Mouse (Mus musculus) heart, embryonic 11.5 days (tissue): ENCODE results near the gene Zfp105. TPM values are rescaled to one million over a fixed set of nuclear protein-coding genes. Genes with fewer than 3 reads are reported as not detected.

Source experiments
- ATAC-seq: fragments of 200-750 bp; cut with Nextera tagmentation; replicated peaks from 2 replicates; pipeline ENCODE4 v1.8.0; 2017; ENCODE audit warnings: moderate library complexity; ENCODE audit not compliant: insufficient number of reproducible peaks, low FRiP score, low TSS enrichment
- H3K27ac ChIP-seq: fragments of 300-500 bp; sonication (generic); 2 replicates; pipeline ENCODE4 v1.5.1; 2014; ENCODE audit warnings: mild to moderate bottlenecking, low read depth, low read length
- H3K27me3 ChIP-seq: fragments of 300-500 bp; sonication (generic); 2 replicates; pipeline ENCODE4 v1.6.1; 2014; ENCODE audit warnings: mild to moderate bottlenecking, low read length, mixed read lengths; ENCODE audit not compliant: control insufficient read depth, insufficient read depth
- H3K36me3 ChIP-seq: fragments of 300-500 bp; sonication (generic); 2 replicates; pipeline ENCODE4 v1.6.1; 2014; ENCODE audit warnings: mild to moderate bottlenecking, low read length, moderate library complexity, mixed read lengths; ENCODE audit not compliant: control insufficient read depth, insufficient read depth
- H3K4me1 ChIP-seq: fragments of 300-500 bp; sonication (generic); 2 replicates; pipeline ENCODE4 v1.6.1; 2014; ENCODE audit warnings: low read length; ENCODE audit not compliant: control insufficient read depth, insufficient read depth
- H3K4me2 ChIP-seq: fragments of 300-500 bp; sonication (generic); 2 replicates; pipeline ENCODE4 v1.6.1; 2014; ENCODE audit warnings: mild to moderate bottlenecking, moderate library complexity
- H3K4me3 ChIP-seq: fragments of 300-500 bp; sonication (generic); 2 replicates; pipeline ENCODE4 v1.5.1; 2014; ENCODE audit warnings: low read depth, low read length
- H3K9ac ChIP-seq: fragments of 300-500 bp; sonication (generic); 2 replicates; pipeline ENCODE4 v1.6.1; 2014; ENCODE audit warnings: mild to moderate bottlenecking, low read depth, low read length, moderate library complexity
- H3K9me3 ChIP-seq: fragments of 300-500 bp; sonication (generic); replicated peaks from 2 replicates; pipeline ENCODE4 v1.6.1; 2016; ENCODE audit warnings: low read length; ENCODE audit not compliant: control insufficient read depth
- WGBS: fragments of 180-500 bp; shearing (Covaris S2); extraction: QIAGEN DNeasy Blood & Tissue Kit; methylation state at CpG from one replicate; pipeline ENCODE4 v1.1.7; 2014; ENCODE audit not compliant: insufficient replicate concordance; 5-methylcytosine and 5-hydroxymethylcytosine counted together
- polyA plus RNA-seq: library from polyadenylated mRNA; unstranded; fragments of >200 nt; fragmentation: Nextera tagmentation; extraction: Ambion mirVana; gene quantifications from 2 replicates; pipeline ENCODE4 v1.2.1, GENCODE M21; 2014

The Zfp105 gene
- polyA plus RNA-seq, 1 experiment from 2014 or later: 15.6 TPM

DNA sequence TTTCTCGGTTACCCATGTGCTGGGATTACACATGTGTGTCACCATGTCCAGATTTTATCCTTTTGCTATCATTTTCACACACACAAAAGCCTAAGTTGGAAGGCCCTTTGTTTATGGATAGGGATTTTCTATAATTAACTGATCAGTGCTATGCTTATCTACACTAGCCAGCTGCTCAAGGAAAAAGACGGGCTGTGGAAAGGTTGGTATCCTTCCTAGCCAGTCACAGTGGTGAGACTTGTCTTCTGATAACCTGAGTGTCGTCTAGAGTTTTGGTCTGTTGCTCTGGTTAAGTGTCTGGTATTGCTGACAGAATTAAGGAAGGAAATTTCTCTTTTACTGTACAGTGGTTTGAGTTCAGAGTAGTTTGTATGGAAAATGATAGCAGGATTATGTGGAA lies 6.0 kb downstream of the Zfp105 start:
- H3K27me3 ChIP-seq: no peaks in the 10 kb centered on the region
- no peak overlapping the region for H3K4me2 ChIP-seq
- ATAC-seq: no peak
- no peak overlapping the region for H3K4me3 ChIP-seq
- no peak overlapping the region for H3K9ac ChIP-seq
- H3K4me1 ChIP-seq: peaks cover under 1% of the 10 kb centered on the region; the same call in 1 of the 2 replicates
- H3K36me3 ChIP-seq: peaks cover 63% of the 10 kb centered on the region
- no peak overlapping the region for H3K27ac ChIP-seq
- WGBS: 70% methylated on average over 3 of the region's 3 CpGs
- H3K9me3 ChIP-seq: peaks cover 8% of the 10 kb centered on the region

DNA sequence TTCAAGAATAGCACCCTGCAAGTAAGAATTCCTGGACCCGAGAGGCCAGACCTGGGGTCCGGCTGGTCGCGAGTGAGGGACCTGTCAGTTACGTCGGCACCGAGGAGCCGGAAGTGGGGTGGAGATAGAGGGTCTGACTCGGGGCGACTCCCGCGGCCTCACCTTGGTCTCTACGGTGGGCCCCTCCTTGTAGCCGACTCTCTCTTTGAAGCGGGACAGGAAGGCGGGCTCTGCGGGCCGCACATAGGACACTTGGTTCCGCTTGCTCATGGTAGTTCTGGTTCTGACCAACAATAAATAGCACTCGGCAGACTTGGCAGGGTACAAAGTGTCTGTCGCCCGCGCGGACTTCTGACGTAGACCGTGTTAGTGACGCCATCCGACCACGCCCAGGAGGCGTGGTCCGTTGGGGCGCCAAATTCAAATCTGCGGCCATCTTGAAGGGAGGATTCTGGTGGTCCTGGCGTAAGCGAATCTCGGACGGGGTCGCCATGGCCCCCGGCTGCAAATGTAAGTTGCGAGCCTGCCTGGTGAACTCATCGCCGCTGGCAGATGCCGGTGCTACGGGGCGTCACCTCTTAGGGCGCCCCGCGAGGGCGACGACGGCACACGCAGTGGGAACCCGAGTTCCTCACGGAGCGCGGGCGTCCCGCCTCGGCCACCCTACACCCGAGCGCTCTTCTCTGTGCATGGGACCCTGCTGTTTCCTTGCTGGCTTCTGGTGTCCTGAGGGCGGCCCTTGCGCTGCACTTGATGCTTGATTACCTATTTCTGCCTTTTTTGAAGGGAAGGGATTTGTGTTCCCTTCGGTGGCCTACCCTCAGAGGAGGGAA lies 28.0 kb downstream of the Zfp105 start, which contains the start of the genes 1110059G10Rik and Kif15:
1110059G10Rik (minus strand) TSS at position 358 of the 833 bp plus-strand sequence.
Kif15 (plus strand) TSS at position 404 of the 833 bp plus-strand sequence.
- Histone ChIP-seq H3K4me2 (peak within 1 kb of the TSS; percentile 86), H3K9me3 (no peaks in the 10 kb centered on the region), H3K4me1 (peaks cover 7% of the 10 kb centered on the region), H3K4me3 (peak within 1 kb of the TSS; percentile 91), H3K9ac (peak within 1 kb of the TSS; percentile 81), H3K36me3 (no peaks in the 10 kb centered on the region), H3K27me3 (no peaks in the 10 kb centered on the region), H3K27ac (peak within 1 kb of the TSS; percentile 77)
- under 1% methylated on average over 64 of the region's 64 CpGs for WGBS
- ATAC-seq: peak; percentile 97

Other genes with a start within 250 kb of the Zfp105 start
- gene Topaz1, start 175.7 kb upstream of the Zfp105 start, polyA plus RNA-seq: 0.10 TPM in 1 of 2 replicates, not detected in the other
- gene Tcaim, start 117.5 kb upstream of the Zfp105 start, polyA plus RNA-seq: 4.4 and 5.0 TPM in 2 replicates
- gene Gm35549, start 79.0 kb upstream of the Zfp105 start, polyA plus RNA-seq: 0.47 and 0.51 TPM in 2 replicates
- 34.4 and 42.1 TPM in 2 replicates for gene Zfp445, start 57.1 kb upstream of the Zfp105 start, polyA plus RNA-seq
- gene Zkscan7, start 37.4 kb upstream of the Zfp105 start, polyA plus RNA-seq: 1.3 and 1.7 TPM in 2 replicates
- 25.1 and 28.3 TPM in 2 replicates for gene 1110059G10Rik, start 27.9 kb downstream of the Zfp105 start, polyA plus RNA-seq
- 31.6 and 37.7 TPM in 2 replicates for gene Kif15, start 28.0 kb downstream of the Zfp105 start, polyA plus RNA-seq
- gene Tmem42, start 98.3 kb downstream of the Zfp105 start, polyA plus RNA-seq: 15.4 and 18.6 TPM in 2 replicates
- 0.19 and 0.46 TPM in 2 replicates for gene Tgm4, start 111.7 kb downstream of the Zfp105 start, polyA plus RNA-seq
- 39.6 and 44.7 TPM in 2 replicates for gene Zdhhc3, start 190.1 kb downstream of the Zfp105 start, polyA plus RNA-seq
- 90.1 and 100.0 TPM in 2 replicates for gene Exosc7, start 190.1 kb downstream of the Zfp105 start, polyA plus RNA-seq
- not detected in 2 replicates for gene Clec3b, start 227.9 kb downstream of the Zfp105 start, polyA plus RNA-seq